Mouse (Mus musculus): ENCODE results near the gene Gm5741. TPM values are rescaled to one million over a fixed set of nuclear protein-coding genes. Genes with fewer than 3 reads are reported as not detected.

The Gm5741 gene
- not detected in 2 replicates for polyA plus RNA-seq (2015; fragmentation: Nextera tagmentation; extraction: Ambion mirVana)

DNA sequence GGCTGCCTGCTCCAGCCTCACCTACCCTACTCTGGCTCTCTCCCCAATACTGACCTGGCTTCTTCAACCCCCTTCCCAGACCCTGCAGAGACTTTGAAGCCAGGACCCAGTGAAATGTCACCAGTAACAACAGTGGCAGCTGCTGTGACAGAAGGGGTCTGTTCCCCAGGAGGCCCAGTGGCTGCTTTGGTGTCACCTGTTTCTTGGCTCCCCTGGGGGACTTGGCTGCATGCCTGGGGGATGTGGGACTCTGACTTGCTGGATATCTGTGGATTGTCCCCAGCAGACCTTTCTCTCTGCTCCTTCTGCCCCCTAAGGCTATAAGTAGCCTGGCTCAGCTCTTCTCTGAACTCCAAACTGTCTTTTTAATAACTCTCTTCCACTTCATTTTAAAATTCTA, at the start of gene Gm5741:
Gene Gm5741, minus strand, starts transcription at position 1 of the 400 bp plus-strand sequence.
- Histone ChIP-seq H3K4me2 (replicated peaks; ENCODE audit: low read depth) (no peak within 1 kb of the TSS), H3K27ac (replicated peaks) (no peak within 1 kb of the TSS), H3K4me1 (replicated peaks; ENCODE audit: control insufficient read depth, insufficient read depth) (0 out of 2 replicates have a peak, but pooled peaks cover 4% of the 10 kb centered on the region), H3K9me3 (ENCODE audit: control insufficient read depth, low read length) (no peaks in the 10 kb centered on the region), H3K27me3 (ENCODE audit: control insufficient read depth, insufficient read depth, low read length) (no peaks in the 10 kb centered on the region), H3K4me3 (ENCODE audit: low read depth, low read length) (no peak within 1 kb of the TSS), H3K9ac (ENCODE audit: low read length) (no peak within 1 kb of the TSS), H3K36me3 (ENCODE audit: control insufficient read depth, insufficient read depth, low read length) (no peaks in the 10 kb centered on the region)
- TF ChIP-seq CTCF (IDR thresholded peaks at IDR 0.05; ENCODE audit: low read depth): no peak
- TF ChIP-seq EP300 (optimal IDR thresholded peaks at IDR 0.05): no peak
- ATAC-seq (ENCODE audit: low FRiP score, low TSS enrichment) (no peak), DNase-seq (ENCODE audit: low spot score) (no peak)

DNA sequence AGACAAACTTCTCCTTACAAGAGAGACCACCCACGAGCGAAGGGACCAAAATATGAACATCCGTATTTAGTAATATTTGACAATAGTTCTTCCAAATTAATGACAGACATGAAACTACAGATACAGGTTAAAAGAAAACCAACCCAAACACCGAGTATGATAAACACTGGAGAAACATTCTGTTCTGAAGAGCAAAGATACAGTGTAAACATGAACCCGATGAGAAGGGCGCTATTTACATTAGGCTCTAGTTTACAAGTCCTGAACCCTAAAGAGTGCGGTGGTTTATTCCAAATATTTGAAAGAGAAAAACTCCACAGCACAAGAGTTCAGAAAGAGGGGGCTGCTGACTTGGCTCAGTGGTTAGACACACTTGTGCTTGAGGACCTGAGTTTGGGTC, 49.2 kb upstream of the Gm5741 start:
- ATAC-seq (ENCODE audit: low FRiP score, low TSS enrichment) (no peak), DNase-seq (ENCODE audit: low spot score) (no peak)
- no peak overlapping the region for H3K4me3 ChIP-seq (ENCODE audit: low read depth, low read length)

DNA sequence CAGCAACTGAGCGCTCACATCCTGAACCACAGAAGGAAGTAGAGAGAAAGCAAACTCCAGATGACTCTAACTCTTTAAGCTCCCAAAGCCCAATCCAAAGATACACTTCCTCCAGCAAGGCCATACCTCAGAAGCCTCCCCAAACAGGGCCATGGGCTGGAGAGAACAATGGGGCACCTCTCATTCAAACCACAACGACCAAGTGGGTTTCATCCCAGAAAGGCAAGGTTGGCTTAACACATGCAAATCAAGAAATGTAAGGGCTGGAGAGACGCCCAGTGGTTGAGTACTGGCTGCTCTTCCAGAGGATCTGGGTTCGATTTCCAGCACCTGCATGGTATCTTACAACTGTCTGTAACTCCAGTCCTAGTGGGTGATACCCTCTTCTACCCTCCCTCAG, 47.7 kb upstream of the Gm5741 start:
- TF ChIP-seq CTCF (IDR thresholded peaks at IDR 0.05; ENCODE audit: low read depth): no peak
- TF ChIP-seq EP300 (optimal IDR thresholded peaks at IDR 0.05): no peak
- ATAC-seq (ENCODE audit: low FRiP score, low TSS enrichment): no peak
- Histone ChIP-seq H3K27me3 (ENCODE audit: control insufficient read depth, insufficient read depth, low read length) (no peaks in the 10 kb centered on the region), H3K4me3 (ENCODE audit: low read depth, low read length) (no peak overlapping the region), H3K36me3 (ENCODE audit: control insufficient read depth, insufficient read depth, low read length) (peaks cover 5% of the 10 kb centered on the region), H3K9me3 (ENCODE audit: control insufficient read depth, low read length) (0 out of 2 replicates have a peak, but pooled peaks cover 2% of the 10 kb centered on the region), H3K4me1 (replicated peaks; ENCODE audit: control insufficient read depth, insufficient read depth) (no peaks in the 10 kb centered on the region), H3K27ac (replicated peaks) (no peak overlapping the region), H3K4me2 (replicated peaks; ENCODE audit: low read depth) (no peak overlapping the region), H3K9ac (ENCODE audit: low read length) (no peak overlapping the region)
- WGBS: 82% methylated on average over 4 of the region's 4 CpGs
- DNase-seq (ENCODE audit: low spot score): no peak

More for the DNA sequence above, 49.2 kb upstream of the Gm5741 start:
- TF ChIP-seq EP300 (optimal IDR thresholded peaks at IDR 0.05): no peak
- no peak for TF ChIP-seq CTCF (IDR thresholded peaks at IDR 0.05; ENCODE audit: low read depth)
- 42% methylated on average over 7 of the region's 7 CpGs for WGBS
- no peaks in the 10 kb centered on the region for H3K36me3 ChIP-seq (ENCODE audit: control insufficient read depth, insufficient read depth, low read length)
- no peaks in the 10 kb centered on the region for H3K9me3 ChIP-seq (ENCODE audit: control insufficient read depth, low read length)
- no peaks in the 10 kb centered on the region for H3K27me3 ChIP-seq (ENCODE audit: control insufficient read depth, insufficient read depth, low read length)
- H3K9ac ChIP-seq (ENCODE audit: low read length): no peak overlapping the region
- H3K27ac ChIP-seq (replicated peaks): no peak overlapping the region
- H3K4me2 ChIP-seq (replicated peaks; ENCODE audit: low read depth): no peak overlapping the region
- no peaks in the 10 kb centered on the region for H3K4me1 ChIP-seq (replicated peaks; ENCODE audit: control insufficient read depth, insufficient read depth)

DNA sequence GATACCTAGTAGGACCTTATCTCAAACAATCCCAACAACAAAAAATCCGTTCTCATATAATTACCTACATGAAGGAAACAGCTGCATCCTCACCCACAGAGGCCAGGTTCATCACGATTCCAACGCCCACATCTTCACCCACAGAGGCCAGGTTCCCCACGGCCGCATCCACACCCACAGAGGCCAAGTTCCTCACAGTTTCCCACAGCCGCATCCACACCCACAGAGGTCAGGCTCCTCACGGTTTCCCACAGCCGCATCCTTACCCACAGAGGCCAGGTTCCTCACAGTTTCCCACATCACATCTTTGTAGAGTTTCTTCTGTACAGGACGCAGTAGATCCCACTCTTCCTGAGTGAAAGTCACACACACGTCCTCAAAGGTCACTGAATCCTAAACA, 45.5 kb upstream of the Gm5741 start:
- Histone ChIP-seq H3K27ac (replicated peaks) (no peak overlapping the region), H3K9ac (ENCODE audit: low read length) (no peak overlapping the region), H3K36me3 (ENCODE audit: control insufficient read depth, insufficient read depth, low read length) (peaks cover 15% of the 10 kb centered on the region), H3K27me3 (ENCODE audit: control insufficient read depth, insufficient read depth, low read length) (no peaks in the 10 kb centered on the region), H3K4me2 (replicated peaks; ENCODE audit: low read depth) (no peak overlapping the region), H3K4me3 (ENCODE audit: low read depth, low read length) (no peak overlapping the region), H3K4me1 (replicated peaks; ENCODE audit: control insufficient read depth, insufficient read depth) (no peaks in the 10 kb centered on the region), H3K9me3 (ENCODE audit: control insufficient read depth, low read length) (0 out of 2 replicates have a peak, but pooled peaks cover 3% of the 10 kb centered on the region)
- DNase-seq (ENCODE audit: low spot score) (no peak), ATAC-seq (ENCODE audit: low FRiP score, low TSS enrichment) (no peak)
- whole genome bisulfite sequencing: 94% methylated on average over 10 of the region's 10 CpGs
- TF ChIP-seq EP300 (optimal IDR thresholded peaks at IDR 0.05) (no peak), CTCF (IDR thresholded peaks at IDR 0.05; ENCODE audit: low read depth) (no peak)

DNA sequence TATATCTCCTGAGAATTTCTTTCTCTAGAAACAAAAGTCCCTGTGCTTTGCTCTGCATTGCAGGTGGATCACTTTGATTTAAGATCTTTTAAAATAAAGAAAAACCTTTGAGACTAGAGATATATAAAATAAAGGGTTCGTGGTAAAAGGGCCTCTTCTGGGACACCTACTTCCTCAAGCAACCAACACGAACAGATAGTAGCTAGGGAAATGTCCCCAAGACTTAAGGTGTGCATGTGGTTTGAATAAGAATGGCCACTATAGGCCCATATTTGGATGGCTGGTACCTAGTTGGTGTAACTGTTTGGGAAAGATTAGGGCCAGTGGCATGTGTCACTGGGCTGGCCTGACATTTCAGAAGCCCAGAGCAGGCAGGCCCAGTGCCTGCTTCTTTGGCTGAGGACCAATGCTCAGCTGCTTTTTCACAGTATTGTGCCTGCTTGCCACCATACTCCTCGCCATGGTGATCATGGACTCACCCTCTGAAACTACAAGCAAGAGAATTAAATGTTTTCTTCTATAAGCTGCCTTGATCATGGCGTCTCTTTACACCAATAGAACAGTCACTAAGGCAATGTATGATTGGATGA, 32.4 kb upstream of the Gm5741 start:
- Histone ChIP-seq H3K4me3 (ENCODE audit: low read depth, low read length) (no peak overlapping the region), H3K4me1 (replicated peaks; ENCODE audit: control insufficient read depth, insufficient read depth) (no peaks in the 10 kb centered on the region), H3K36me3 (ENCODE audit: control insufficient read depth, insufficient read depth, low read length) (peaks cover 4% of the 10 kb centered on the region; the same call in 1 of the 2 replicates), H3K27me3 (ENCODE audit: control insufficient read depth, insufficient read depth, low read length) (no peaks in the 10 kb centered on the region), H3K4me2 (replicated peaks; ENCODE audit: low read depth) (no peak overlapping the region), H3K27ac (replicated peaks) (no peak overlapping the region), H3K9me3 (ENCODE audit: control insufficient read depth, low read length) (no peaks in the 10 kb centered on the region), H3K9ac (ENCODE audit: low read length) (no peak overlapping the region)
- TF ChIP-seq EP300 (optimal IDR thresholded peaks at IDR 0.05) (no peak), CTCF (IDR thresholded peaks at IDR 0.05; ENCODE audit: low read depth) (no peak)
- DNase-seq (ENCODE audit: low spot score) (no peak), ATAC-seq (ENCODE audit: low FRiP score, low TSS enrichment) (no peak)
- 87% methylated on average over 4 of the region's 4 CpGs for WGBS

DNA sequence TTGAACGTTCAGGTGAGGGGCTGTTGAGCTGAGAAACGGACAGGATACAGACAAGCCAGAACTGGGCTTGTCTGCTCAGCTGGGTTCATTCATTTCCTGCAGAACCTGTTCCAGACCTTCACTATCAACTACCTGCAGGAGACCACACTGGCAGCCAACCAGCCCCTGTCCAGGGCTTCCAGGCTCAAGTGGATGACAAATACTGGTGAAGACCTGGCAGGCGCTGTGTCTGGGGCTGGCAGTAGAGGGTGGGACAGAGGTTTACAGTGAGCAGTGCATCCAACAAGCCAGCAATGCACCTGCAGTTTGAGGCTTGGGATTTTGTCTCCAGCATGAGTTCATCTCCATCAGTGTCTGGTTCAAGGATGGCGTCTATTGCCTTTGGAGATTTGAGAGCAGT, 29.1 kb upstream of the Gm5741 start:
- ATAC-seq (ENCODE audit: low FRiP score, low TSS enrichment): no peak
- Histone ChIP-seq H3K36me3 (ENCODE audit: control insufficient read depth, insufficient read depth, low read length) (peaks cover 6% of the 10 kb centered on the region), H3K9ac (ENCODE audit: low read length) (no peak overlapping the region), H3K4me1 (replicated peaks; ENCODE audit: control insufficient read depth, insufficient read depth) (no peaks in the 10 kb centered on the region), H3K27ac (replicated peaks) (no peak overlapping the region), H3K9me3 (ENCODE audit: control insufficient read depth, low read length) (no peaks in the 10 kb centered on the region), H3K4me2 (replicated peaks; ENCODE audit: low read depth) (no peak overlapping the region), H3K27me3 (ENCODE audit: control insufficient read depth, insufficient read depth, low read length) (no peaks in the 10 kb centered on the region), H3K4me3 (ENCODE audit: low read depth, low read length) (no peak overlapping the region)
- WGBS: 81% methylated on average over 4 of the region's 4 CpGs
- TF ChIP-seq CTCF (IDR thresholded peaks at IDR 0.05; ENCODE audit: low read depth): no peak
- TF ChIP-seq EP300 (optimal IDR thresholded peaks at IDR 0.05): no peak
- no peak for DNase-seq (ENCODE audit: low spot score)
